Mouse (Mus musculus): ENCODE data around the gene Cped1.

- no peak for TF ChIP-seq CTCF (IDR thresholded peaks at IDR 0.05; ENCODE audit: low read depth)
- TF ChIP-seq EP300 (optimal IDR thresholded peaks at IDR 0.05), result no peak
Observed at GRCm38 (mm10) chr6:22116679-22117078, 131.0 kb downstream of the Cped1 start.
